Mouse (Mus musculus) regulatory T cell (primary cell): ENCODE data around the gene Tjp1.

ENCODE experiments used
- in situ Hi-C: fragments of 300-600 bp; cut with MboI, MseI; formaldehyde crosslinking; loops from one replicate; pipeline ENCODE4 v1.15.1; 2025; ENCODE audit warnings: high pct_unique_total_duplicates

Tjp1 gene

GRCm38 (mm10) chr7:65360278-65360677 is 167.3 kb downstream of the Tjp1 start:
- in situ Hi-C loops, result no loop called here

- in situ Hi-C loops, result no loop called here
Measured at GRCm38 (mm10) chr7:65359774-65360173, 167.8 kb downstream of the Tjp1 start.

DNA sequence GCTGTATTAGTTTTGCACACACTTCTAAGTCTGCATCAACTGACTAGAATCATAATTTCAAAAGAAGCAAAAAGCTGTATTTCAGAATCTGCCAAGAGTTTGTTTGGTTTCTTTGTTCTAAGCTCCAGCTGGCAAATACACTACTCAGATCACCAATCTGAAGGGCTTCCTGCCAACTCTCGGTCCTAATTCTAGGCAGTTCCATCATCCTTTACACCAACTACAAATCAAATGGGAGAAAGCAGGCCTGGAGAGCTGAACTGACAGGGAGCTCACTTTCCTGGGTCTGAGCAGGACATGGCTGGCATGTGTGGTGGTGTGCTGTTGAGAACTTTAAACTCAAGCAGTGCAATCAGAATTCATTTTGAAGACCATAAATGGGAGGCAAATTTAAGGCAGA is 170.0 kb downstream of the Tjp1 start:
- in situ Hi-C loops, result no loop called here

DNA sequence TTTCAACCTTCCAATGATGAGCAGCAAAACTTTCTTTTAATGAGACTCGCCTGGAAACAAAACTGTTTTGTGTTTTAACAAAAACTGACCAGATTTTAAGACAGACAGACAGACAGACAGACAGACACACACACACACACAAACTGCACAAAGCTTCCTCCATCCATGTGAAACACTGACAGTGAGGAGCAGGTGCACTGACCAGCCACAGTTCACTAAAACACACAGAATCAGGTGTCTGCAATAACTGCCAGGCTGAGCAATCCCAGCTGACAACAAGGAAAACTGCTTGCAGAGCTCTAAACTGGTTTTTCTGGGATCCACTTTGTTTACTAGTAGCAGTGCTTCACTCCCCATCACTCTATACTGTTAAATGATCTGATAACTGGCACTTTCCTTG is 171.4 kb downstream of the Tjp1 start:
- in situ Hi-C loops, result no loop called here

- in situ Hi-C loops, result no loop called here
Measured at GRCm38 (mm10) chr7:65354908-65355307, 172.7 kb downstream of the Tjp1 start.

DNA sequence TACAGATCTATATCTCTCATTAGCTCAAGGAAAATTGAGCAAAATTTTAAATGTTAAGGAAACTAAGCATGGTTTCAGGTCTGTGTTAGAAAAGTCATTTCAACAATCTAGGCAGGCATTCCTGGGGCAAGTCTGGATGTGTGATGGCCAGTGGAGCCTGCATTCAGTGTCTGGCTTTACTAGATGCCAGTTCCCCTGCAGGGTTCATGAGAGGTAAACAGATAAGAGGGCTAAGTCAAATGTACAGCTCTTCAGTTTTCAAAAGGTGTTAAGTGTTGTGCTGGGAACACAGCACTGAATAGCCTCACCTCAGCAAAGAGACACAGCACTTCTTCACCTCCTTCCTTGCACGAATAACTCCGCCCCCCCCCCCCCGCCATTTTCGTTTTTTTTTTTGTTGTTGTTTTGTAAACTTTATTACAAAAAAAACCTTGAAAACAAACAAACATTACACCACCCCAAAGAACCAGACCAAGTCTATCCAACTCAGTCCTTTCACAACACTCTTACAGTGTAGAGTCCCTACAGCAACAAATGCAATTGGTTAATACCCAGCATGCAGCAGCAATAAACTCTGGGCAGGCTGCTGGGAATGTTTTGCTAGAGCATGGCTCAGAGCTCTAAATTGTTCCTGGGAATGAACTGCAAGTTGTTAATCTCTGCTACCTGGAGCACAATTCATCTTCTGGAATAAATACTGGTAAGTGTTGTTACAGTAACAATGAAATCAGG is 177.1 kb downstream of the Tjp1 start:
- in situ Hi-C loops, result no loop called here

GRCm38 (mm10) chr7:65348540-65348939 is 179.0 kb downstream of the Tjp1 start:
- in situ Hi-C loops, result no loop called here

DNA sequence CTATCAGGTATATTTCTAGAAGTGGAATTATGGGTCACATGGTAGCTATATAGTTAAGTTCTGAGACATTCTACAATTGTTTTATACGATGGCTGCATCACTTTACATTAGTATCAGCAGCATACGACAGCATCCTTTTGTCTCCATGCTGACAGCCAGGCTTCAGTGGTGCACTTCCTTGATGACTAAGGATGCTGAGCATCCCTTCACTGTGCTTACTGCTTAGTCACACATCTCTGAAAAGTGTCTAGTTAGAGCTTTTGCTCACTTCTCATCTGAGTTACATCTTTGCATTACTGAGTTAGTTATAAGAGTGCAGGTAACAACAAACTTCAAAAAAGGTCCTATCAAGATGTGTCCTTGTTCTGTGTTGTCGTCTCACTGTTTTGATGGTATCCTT is 182.3 kb downstream of the Tjp1 start:
- in situ Hi-C loops, result no loop called here

- in situ Hi-C loops, result no loop called here
Measured at GRCm38 (mm10) chr7:65337581-65338270, 189.9 kb downstream of the Tjp1 start.

- in situ Hi-C loops, result no loop called here
Measured at GRCm38 (mm10) chr7:65333081-65333760, 194.4 kb downstream of the Tjp1 start.

DNA sequence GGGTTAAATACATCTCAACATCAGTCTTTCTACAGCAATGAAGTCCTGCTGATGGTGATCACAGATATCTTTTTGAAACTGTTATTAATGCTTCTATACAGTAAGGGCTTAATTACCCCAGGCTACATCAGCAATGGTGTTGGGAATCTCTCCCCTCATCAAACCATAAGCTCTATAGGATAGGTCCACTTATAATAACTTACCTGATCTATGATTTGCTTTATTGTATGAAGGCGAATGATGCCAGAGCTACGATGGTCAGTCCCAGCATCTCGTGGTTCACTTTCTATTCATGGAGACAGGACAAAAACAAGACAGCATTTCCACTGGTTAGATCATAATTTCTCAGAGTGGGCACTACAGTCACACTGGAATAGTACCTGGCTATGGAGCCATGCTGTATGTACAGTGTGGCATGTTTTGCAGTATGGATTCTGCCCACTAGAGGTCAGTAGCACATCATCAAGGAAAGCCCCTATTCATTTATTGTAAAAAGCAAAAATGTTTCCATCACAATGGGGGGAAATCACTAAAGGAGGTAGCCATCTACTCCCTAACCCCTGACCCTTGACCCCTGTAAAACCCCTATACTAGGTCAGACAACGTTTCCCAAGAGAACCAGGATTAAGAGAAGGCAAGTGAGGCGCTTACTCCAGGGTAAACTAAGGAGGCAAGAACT is 208.4 kb downstream of the Tjp1 start:
- in situ Hi-C loops, result loop anchor here (5.0 to 10.0 kb wide), 2 partner anchors 203 to 326 kb away; partner anchors contain the start of gene Tarsl2

DNA sequence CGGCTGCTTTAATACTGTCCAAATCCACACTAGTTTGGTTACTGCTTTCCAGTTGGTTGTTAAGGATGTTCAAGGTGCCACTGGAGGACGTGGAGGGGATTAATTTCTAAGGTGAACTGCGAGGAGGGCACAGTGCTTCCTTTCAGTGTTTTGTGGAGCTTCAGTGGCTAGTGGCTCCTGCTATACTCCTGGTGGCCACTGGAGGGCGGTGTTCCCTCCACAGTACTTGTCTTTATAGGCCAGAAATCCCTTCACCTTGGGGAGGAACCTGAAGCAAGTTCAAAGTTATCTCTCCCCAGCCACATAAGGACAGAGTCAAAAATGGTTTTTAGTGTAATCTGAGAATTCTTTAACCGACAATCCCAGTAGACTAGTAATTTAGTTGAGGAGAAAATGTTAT is 210.2 kb downstream of the Tjp1 start:
- in situ Hi-C loops, result loop anchor here (5.0 to 10.0 kb wide), 2 partner anchors 205 to 327 kb away; partner anchors contain the start of gene Tarsl2

DNA sequence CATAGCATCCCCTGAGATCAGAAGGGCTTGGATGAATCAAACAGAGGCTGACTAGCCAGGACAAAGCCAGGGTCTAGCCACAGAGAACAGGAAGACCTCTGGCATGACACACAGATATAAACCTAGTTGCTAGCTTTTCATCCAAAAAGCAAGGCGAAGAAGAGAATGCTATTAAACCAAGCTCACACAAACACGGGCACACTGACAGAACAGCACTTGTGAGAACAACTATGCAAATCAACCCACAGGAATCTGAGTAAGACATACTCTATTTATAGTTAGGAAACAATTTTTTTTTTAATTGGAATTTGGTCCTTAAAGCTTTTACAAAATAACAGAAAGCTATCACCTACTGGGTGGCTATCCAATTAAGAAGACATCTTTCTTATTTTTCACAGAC is 212.4 kb downstream of the Tjp1 start:
- in situ Hi-C loops, result loop anchor here (5.0 to 10.0 kb wide), 2 partner anchors 207 to 330 kb away; partner anchors contain the start of gene Tarsl2

- in situ Hi-C loops, result no loop called here
Measured at GRCm38 (mm10) chr7:65296675-65297589, 230.6 kb downstream of the Tjp1 start.

DNA sequence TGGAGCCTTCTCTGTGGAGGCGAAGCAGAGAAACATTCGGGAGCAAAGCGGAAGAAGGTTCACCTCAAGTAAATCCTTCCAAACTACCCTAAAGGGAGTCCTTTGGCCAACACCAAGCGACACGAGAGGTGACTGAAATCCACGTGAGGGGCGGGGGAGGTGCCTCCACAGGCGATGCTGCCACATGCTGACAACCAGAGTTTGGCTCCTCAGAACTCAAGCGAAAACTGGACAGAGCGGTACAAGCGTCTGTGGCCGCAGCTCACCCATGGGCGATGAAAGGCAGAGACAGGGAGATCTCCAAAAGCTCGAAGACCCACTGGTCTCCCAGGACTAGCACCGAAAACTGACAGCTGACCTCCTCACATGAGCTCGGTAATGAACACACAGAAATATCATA is 244.7 kb downstream of the Tjp1 start:
- in situ Hi-C loops, result no loop called here

DNA sequence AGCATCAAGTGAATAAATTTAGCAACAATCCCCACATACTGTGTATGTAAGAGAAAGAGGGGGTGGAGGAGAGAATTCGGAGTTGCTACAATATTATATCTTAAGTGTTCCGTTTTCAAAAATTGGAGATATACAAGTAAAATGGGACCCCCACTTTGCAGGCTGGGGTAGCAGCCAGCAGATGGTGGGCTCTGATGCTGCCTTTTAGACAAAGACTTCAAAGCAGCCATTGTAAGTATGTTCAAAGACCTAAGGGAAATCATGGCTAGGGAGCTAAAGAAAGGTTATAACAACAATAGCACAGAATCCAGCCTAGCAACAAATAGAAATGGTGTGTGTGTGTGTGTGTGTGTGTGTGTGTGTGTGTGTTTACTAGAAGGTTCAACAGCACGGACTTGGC is 245.6 kb downstream of the Tjp1 start:
- in situ Hi-C loops, result no loop called here

DNA sequence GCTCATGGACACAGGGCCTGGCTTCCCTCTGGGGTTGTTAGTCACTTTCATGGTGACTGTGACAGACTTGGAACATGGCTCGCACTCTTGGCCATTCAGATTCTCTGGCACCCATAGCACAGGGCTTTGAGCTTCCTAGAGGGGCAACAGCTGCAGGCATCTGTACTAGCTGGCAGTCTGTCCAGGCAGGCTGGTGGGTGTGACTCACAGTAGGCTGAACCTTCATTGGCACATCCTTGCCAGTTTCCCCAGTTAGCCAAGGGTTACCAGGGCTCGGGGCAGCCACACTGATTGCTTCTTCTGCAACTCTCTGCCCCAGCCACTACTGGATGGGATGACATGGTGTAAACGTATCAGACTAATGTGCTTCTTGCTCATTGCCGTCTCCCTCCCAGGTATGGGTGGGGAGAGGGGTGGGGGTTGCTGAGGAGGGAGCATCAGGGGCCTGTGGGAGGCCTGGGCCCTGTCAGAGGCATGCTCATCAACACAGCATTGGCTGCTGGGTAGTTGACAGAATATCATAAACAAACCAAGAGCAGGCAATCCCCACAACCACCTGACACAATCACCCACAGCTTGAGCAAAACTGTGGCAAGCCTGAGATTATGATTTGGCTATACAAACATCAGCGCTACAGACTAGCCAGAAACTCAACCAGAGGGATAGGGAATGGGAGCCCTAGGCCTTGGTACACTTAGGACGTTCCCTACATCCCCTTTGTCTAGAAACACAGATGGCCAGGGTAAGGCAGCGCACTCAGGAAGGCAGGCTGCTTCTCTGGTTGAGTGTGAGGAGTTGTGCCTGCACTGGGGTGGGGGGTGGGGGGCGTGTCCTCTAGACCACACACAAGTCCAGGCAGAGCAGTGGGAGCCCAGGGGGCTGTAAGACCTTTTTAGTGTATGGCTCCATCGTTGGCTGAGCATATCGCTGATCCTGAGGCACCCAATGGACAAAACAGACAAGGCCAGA is 246.4 kb downstream of the Tjp1 start:
- in situ Hi-C loops, result no loop called here

DNA sequence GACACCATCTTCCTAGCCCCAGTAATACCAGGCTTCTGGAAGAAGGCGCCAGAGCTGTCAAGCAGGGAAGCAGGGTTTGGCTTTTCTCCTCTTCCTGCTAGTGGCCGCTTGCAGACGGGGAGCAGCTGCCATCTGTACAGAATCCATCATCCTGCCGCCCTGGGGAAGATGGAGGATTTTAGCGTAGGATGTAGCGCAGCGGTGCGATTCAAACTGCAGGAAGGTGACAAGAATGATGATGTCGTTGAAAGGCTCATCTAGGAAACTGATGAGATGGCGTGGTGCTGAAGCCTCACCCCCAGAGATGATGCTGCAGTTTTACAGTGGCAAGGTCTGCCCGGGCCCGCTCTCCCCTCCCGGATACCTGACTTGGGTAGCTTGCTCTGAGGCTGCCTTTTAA is 248.3 kb downstream of the Tjp1 start:
- in situ Hi-C loops, result no loop called here

DNA sequence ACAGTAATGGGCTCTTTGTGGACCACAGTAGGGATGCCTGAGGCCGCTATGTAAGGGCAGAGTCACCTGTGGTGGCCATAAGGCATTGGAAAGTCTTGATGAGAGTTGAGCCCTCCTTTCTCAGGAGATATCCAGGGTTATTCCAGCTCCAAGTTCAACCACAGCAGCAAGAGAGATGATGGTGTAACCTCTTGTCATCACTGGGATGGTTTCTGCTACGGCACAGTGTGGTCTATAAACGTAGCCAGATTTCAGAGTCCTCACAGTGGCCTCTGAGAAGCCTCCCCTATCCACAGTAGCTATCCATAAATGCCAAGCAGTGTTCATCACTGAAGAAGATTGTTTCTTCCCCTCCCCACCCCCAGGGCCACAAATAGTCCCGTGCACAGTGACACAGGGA is 251.8 kb downstream of the Tjp1 start:
- in situ Hi-C loops, result no loop called here

DNA sequence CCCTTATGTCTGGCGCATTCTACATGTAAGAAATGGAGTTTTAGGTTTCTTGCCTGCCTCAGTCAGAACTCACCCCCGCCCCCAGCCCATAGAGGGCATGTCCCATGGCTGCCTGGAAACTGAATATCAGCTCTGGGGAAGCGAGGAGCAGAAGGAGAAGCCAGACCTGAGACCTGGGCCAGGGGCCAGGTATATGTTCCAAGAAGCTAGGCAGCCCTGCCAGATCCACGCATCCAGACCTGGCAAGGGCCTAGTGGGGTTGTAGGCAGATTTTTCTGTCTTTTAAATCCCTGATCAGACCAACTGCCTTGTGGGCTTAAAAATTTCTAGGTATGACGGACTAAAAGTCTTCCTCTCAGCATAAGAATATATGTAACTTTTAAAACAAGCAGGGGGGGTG is 253.4 kb downstream of the Tjp1 start:
- in situ Hi-C loops, result no loop called here
